Mouse (Mus musculus) adrenal gland, adult (tissue): ENCODE data around the gene Col26a1.

ENCODE experiments used
- DNase-seq, 2 experiments: peaks; one replicate each; pipeline ENCODE4 v3.0.0; 2022 to 2023; ENCODE audit warnings: low spot score in 1 of 2; ENCODE audit not compliant: inconsistent age in 2 of 2

Col26a1 gene

GRCm38 (mm10) chr5:136694976-136695375, 188.0 kb downstream of the Col26a1 start:
- no peak for DNase-seq

GRCm38 (mm10) chr5:136693418-136693817, 189.6 kb downstream of the Col26a1 start:
- DNase-seq = no peak

- no peak for DNase-seq
Measured at GRCm38 (mm10) chr5:136692784-136693183, 190.2 kb downstream of the Col26a1 start, which contains the start of gene Myl10. Myl10 (plus strand) TSS chr5:136693146.
